Comparison of ENCODE assay signal across 15 mouse cellular contexts in genomic region chr3:146374596-146375175, GRCm38 (mm10).
"Had no signal": no experiment of that assay in that cellular context is flagged by ENCODE, and none has a peak within 500 bp of the region (broad histone marks: within the 10 kb centered on the region; RNA-seq: fewer than 3 reads in every experiment).

No protein-coding gene starts in this region.

- H3K4me3 ChIP-seq: kidney, embryonic 15.5 days; limb, embryonic 13.5 days; midbrain, embryonic 12.5 days; neural tube, embryonic 13.5 days; stomach, embryonic 15.5 days had no signal

- H3K36me3 ChIP-seq: kidney, embryonic 15.5 days; limb, embryonic 13.5 days; midbrain, embryonic 12.5 days; neural tube, embryonic 13.5 days; stomach, embryonic 15.5 days had no signal

- H3K9me3 ChIP-seq: kidney, embryonic 15.5 days; limb, embryonic 13.5 days; midbrain, embryonic 12.5 days; neural tube, embryonic 13.5 days; stomach, embryonic 15.5 days had no signal

- DNase-seq: kidney, adult 2 months; kidney, postnatal 14 days; layer of hippocampus, adult 9-11 months; layer of hippocampus, postnatal 36 days; lung, adult 18-20 months; right cerebral cortex, adult 18-20 months; right cerebral cortex, postnatal 25 days; spleen, adult 18-20 months; thymus, postnatal 36 days had no signal

- H3K9ac ChIP-seq: kidney, embryonic 15.5 days; limb, embryonic 13.5 days; liver, embryonic 14.5 days; midbrain, embryonic 12.5 days; neural tube, embryonic 13.5 days; stomach, embryonic 15.5 days had no signal

- H3K27me3 ChIP-seq: kidney, embryonic 15.5 days; limb, embryonic 13.5 days; stomach, embryonic 15.5 days had no signal

- H3K4me2 ChIP-seq: kidney, embryonic 15.5 days; limb, embryonic 13.5 days; midbrain, embryonic 12.5 days; neural tube, embryonic 13.5 days; stomach, embryonic 15.5 days had no signal

- H3K4me1 ChIP-seq: limb, embryonic 13.5 days; stomach, embryonic 15.5 days had no signal

- H3K27ac ChIP-seq: kidney, embryonic 15.5 days; midbrain, embryonic 12.5 days; stomach, embryonic 15.5 days had no signal
